Mouse (Mus musculus) cerebellum, adult 9-10 months (tissue): ENCODE results near the gene Cd3g.
"Not testable (repeated sequence)": the region's sequence is repeated elsewhere in the genome, so short reads cannot be mapped to it uniquely, and the experiment has no call there.

Experiments
- DNase-seq: peaks from one replicate; pipeline ENCODE4 v3.0.0; 2022

The Cd3g gene

GRCm38 (mm10) chr9:44983001-44983400 lies 2.8 kb upstream of the Cd3g start:
- DNase-seq, result no peak

- no peak for DNase-seq
Measured at GRCm38 (mm10) chr9:44982531-44982930, 2.3 kb upstream of the Cd3g start.

GRCm38 (mm10) chr9:44982081-44982480 lies 1.9 kb upstream of the Cd3g start:
- no peak for DNase-seq

- DNase-seq, result no peak
Measured at GRCm38 (mm10) chr9:44981676-44982075, 1.4 kb upstream of the Cd3g start, which contains the start of gene Cd3d. Cd3d (plus strand) TSS chr9:44981786.

- no peak for DNase-seq
Measured at GRCm38 (mm10) chr9:44981104-44981503, 873 bp upstream of the Cd3g start.

- DNase-seq, result no peak
Measured at GRCm38 (mm10) chr9:44979806-44980205, 425 bp downstream of the Cd3g start.

GRCm38 (mm10) chr9:44977813-44978212 lies 2.4 kb downstream of the Cd3g start:
- no peak for DNase-seq

GRCm38 (mm10) chr9:44969450-44969849 lies 10.8 kb downstream of the Cd3g start:
- DNase-seq, result no peak

GRCm38 (mm10) chr9:44967763-44968162 lies 12.5 kb downstream of the Cd3g start:
- DNase-seq, result not testable (repeated sequence)

- DNase-seq, result peak; percentile 91
Measured at GRCm38 (mm10) chr9:44966815-44967242, 13.4 kb downstream of the Cd3g start.

GRCm38 (mm10) chr9:44965833-44966466 lies 14.3 kb downstream of the Cd3g start:
- DNase-seq, result no peak

- peak; percentile 99 for DNase-seq
Measured at GRCm38 (mm10) chr9:44965126-44965832, 15.0 kb downstream of the Cd3g start, which contains the start of gene Ube4a. Ube4a (minus strand) TSS chr9:44965600.

GRCm38 (mm10) chr9:44954432-44954831 lies 25.8 kb downstream of the Cd3g start:
- DNase-seq, result no peak

GRCm38 (mm10) chr9:44947836-44948235 lies 32.4 kb downstream of the Cd3g start:
- no peak for DNase-seq

- DNase-seq, result no peak
Measured at GRCm38 (mm10) chr9:44946185-44946695, 34.0 kb downstream of the Cd3g start.

GRCm38 (mm10) chr9:44942421-44942820 lies 37.8 kb downstream of the Cd3g start:
- DNase-seq, result peak; percentile 91

GRCm38 (mm10) chr9:44941756-44942155 lies 38.5 kb downstream of the Cd3g start:
- DNase-seq, result no peak

GRCm38 (mm10) chr9:44921543-44921942 lies 58.7 kb downstream of the Cd3g start:
- no peak for DNase-seq

GRCm38 (mm10) chr9:44921123-44921468 lies 59.1 kb downstream of the Cd3g start:
- DNase-seq, result no peak

- peak; percentile 95 for DNase-seq
Measured at GRCm38 (mm10) chr9:44920374-44921122, 59.7 kb downstream of the Cd3g start, which contains the start of gene Atp5l. Atp5l (minus strand) TSS chr9:44920742.

GRCm38 (mm10) chr9:44919606-44920005 lies 60.6 kb downstream of the Cd3g start:
- DNase-seq, result no peak
